Mouse (Mus musculus) spleen, postnatal 36 days (tissue): Measurements from ENCODE around the gene Maml3.

Source experiments
- DNase-seq, 2 experiments: peaks; one replicate each; pipeline ENCODE4 v3.0.0; 2022; ENCODE audit warnings: low spot score in 2 of 2, mixed read lengths in 1 of 2

Maml3 gene

GRCm38 (mm10) chr3:51872771-51873170, 232.1 kb downstream of the Maml3 start:
- no peak for DNase-seq

DNA sequence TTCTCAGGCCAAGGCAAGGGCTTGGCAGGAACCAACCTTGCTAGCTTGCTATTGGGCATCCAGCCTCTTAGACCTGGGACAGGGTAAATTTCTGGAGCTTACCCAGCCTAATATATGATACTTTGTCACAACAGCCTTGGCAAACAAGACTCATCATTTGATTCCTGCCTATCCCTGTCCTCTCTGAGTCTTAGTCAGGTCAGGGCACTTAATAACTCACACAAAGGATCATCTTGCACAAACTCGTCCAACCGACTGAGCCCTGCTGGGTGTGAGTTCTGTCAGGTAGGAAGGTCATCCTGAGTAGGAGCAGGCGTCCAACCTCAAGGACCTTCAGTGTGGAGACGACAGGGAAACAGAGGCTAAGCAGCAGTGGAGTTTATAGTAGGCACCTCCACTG, 233.5 kb downstream of the Maml3 start:
- DNase-seq: no peak

GRCm38 (mm10) chr3:51869980-51870379, 234.9 kb downstream of the Maml3 start:
- no peak for DNase-seq

- no peak for DNase-seq
Observed at GRCm38 (mm10) chr3:51868857-51869256, 236.0 kb downstream of the Maml3 start.

DNA sequence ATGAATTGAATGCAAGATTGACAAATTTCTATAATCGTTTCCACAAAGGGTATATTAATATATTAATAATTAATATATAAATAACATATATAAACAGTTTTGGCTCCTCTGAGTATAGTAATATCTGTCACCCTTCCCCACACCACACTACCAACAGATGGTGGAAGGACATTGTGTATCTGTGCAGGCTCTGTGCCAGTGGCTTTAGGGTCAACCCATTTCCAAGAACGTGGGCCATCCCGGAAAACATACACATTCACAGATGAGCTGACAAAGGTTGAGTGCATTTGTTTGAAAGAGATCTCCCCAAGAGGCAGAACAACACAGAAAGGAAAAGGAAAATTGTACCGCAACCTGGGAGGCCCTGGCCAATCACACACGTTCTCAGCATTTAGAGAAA, 238.4 kb downstream of the Maml3 start:
- DNase-seq: no peak

DNA sequence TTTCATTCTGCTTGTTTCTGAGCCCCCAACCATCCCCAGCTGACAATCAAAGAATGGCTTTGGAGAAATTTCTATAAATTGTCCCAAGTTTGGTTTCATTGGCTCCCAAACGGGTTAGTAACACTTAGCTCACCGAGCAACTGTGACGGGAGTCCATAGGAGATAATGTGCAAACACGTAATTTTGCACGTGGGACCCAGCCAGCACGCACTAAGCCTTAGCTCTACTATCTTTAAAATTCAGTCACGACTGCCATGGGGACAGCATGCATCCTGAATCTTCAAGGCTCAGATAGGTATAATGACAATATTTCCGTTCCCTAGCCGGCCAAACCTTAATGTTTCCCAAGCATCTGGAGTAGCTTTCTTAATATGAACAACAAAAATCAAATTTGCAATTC, 243.2 kb downstream of the Maml3 start:
- no peak for DNase-seq

GRCm38 (mm10) chr3:51860458-51860857, 244.4 kb downstream of the Maml3 start:
- DNase-seq: no peak

- DNase-seq: no peak
Observed at GRCm38 (mm10) chr3:51859208-51859607, 245.7 kb downstream of the Maml3 start.

GRCm38 (mm10) chr3:51854152-51854551, 250.7 kb downstream of the Maml3 start:
- DNase-seq: no peak

- no peak for DNase-seq
Observed at GRCm38 (mm10) chr3:51853610-51854009, 251.3 kb downstream of the Maml3 start.

DNA sequence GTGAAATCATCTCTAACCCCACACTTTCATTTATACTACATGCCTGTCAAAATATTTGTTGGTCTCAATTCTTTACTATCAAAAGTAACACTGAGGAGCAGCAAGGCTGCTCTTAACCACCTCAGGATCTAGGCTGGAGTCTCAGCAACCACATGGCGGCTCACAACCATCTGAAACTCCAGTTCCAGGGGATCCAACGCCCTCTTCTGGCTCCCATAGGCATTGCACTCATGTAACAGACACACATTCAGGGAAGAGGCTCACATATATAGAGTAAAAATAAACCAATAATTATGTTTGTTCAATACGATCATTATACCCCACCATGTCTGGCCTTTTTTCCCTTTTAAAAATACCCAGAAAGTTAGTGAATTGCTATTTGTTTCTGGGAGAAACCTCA, 252.2 kb downstream of the Maml3 start:
- no peak for DNase-seq

GRCm38 (mm10) chr3:51851596-51851995, 253.3 kb downstream of the Maml3 start:
- DNase-seq: no peak

- DNase-seq: no peak
Observed at GRCm38 (mm10) chr3:51849462-51849861, 255.4 kb downstream of the Maml3 start.

DNA sequence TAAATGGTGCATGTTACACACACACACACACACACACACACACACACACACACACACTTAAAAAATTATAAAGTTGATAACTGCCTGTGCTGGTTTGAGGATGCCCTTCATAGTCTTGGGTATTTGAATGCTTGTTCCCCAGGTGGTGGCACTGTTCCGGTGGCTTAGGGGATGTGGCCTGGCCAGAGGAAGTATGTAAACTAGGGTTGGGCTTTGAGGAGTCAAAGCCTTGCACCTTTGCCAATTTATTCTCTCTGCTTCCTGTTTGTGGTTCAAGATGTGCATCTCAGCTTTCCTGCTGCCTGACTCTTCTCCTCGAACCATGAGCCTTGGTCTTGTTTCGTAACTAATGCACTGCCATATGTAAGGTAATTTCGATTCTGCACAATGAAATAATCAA, 257.6 kb downstream of the Maml3 start:
- DNase-seq: peak in 1 of 2 experiments; percentile 33

- DNase-seq: no peak
Observed at GRCm38 (mm10) chr3:51844255-51844654, 260.6 kb downstream of the Maml3 start.

GRCm38 (mm10) chr3:51842140-51842539, 262.7 kb downstream of the Maml3 start:
- no peak for DNase-seq

GRCm38 (mm10) chr3:51841598-51841997, 263.3 kb downstream of the Maml3 start:
- no peak for DNase-seq

GRCm38 (mm10) chr3:51841177-51841576, 263.7 kb downstream of the Maml3 start:
- DNase-seq: no peak

DNA sequence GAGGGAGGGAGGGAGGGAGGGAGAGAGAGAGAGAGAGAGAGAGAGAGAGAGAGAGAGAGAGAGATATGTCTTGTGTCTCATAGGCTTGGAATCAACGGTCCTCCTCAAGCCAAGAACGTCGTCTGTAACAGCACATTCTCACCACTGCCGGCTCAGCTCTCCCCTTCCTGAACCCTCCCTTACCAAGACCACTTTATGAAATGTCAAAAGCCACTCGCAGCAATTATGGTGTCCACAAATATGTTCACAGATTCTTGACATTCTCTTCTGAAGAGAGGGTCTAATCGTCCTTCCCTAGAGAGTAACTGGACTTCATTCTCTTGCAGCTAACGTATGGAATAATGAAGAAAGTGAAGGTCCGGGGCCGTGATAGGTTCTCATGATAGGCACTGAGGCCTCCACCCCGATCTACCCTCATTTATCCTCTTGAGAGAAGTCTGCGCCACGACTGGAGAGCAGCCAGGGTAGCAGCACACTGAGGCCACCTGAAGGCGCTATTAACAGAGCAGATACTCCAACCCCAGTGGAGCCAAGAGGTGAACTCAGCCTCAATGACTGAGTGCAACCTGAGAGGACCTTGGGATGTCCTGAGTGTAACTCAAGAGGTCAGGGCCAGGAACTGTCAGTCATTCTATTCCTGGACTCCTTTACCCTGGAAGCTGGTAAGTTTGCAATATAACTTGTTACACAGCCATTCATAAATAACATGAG, 264.6 kb downstream of the Maml3 start:
- DNase-seq: no peak

- DNase-seq: no peak
Observed at GRCm38 (mm10) chr3:51839353-51839715, 265.5 kb downstream of the Maml3 start.

- no peak for DNase-seq
Observed at GRCm38 (mm10) chr3:51838696-51839352, 266.1 kb downstream of the Maml3 start.

DNA sequence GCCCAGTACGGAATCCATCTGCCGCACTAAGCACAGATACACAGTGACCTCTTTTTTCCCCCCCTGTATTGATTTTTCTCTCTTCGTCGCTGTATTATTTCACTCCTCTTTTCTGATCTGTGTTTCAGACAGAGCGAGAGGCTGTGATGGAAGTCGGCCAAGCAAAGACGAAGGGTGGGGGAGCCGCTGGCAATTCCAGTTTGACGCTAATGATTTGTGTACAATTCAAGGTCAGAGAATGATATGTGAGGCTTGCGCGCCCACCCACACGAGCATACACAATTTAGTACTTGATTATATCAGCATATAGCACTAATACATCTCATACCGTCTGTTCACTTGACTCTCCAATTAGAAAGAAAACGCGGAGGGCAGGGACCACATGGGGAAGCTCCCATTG, 271.9 kb downstream of the Maml3 start:
- no peak for DNase-seq

DNA sequence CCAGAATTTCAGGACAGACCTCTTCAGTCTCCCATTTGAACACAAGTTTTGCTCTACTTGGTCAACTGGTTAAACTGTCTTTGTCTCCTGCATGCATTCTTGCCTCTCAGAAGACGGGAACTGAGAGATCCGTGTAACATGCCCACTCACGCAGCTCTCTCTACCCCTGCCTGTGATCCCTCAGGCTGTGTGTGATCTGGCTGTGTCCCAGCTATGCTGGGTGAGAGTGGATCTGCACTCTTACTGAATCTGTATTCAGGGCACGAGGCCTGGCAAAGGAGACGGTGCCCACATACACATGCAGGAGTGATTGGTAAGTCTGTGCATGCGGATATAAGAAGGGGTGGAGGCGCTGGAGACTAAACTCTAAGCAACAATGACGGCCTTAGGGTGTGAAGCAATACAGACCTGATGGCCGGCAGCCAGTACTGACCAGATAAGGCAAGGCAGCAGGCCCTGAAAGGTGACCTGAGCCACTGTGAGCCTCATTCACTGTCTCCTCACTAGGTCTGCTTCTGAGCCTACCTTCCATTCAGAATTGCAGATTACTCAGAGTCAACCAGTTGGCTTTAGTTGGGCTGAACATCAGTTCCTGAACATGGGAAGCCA, 274.0 kb downstream of the Maml3 start:
- no peak for DNase-seq
